Mouse (Mus musculus) brain, embryonic 18.5 days (tissue): Measurements from ENCODE around the gene Naif1.
"Not testable (repeated sequence)": the region's sequence is repeated elsewhere in the genome, so short reads cannot be mapped to it uniquely, and the experiment has no call there.

Source experiments
- DNase-seq: peaks from one replicate; pipeline ENCODE4 v3.0.0-alpha.2; 2012; ENCODE audit warnings: low read depth, low spot score

The Naif1 gene

GRCm38 (mm10) chr2:32455101-32455500 lies 4.8 kb downstream of the Naif1 start:
- DNase-seq, result no peak

- DNase-seq, result no peak
Observed at GRCm38 (mm10) chr2:32458300-32458699, 8.0 kb downstream of the Naif1 start.

GRCm38 (mm10) chr2:32459657-32460056 lies 9.4 kb downstream of the Naif1 start:
- DNase-seq, result no peak

- no peak for DNase-seq
Observed at GRCm38 (mm10) chr2:32463773-32464172, 13.5 kb downstream of the Naif1 start.

GRCm38 (mm10) chr2:32464212-32464891 lies 14.1 kb downstream of the Naif1 start:
- DNase-seq, result no peak

GRCm38 (mm10) chr2:32471001-32471680 lies 20.9 kb downstream of the Naif1 start:
- no peak for DNase-seq

- DNase-seq, result no peak
Observed at GRCm38 (mm10) chr2:32471681-32472061, 21.4 kb downstream of the Naif1 start.

- not testable (repeated sequence) for DNase-seq
Observed at GRCm38 (mm10) chr2:32475361-32475760, 25.1 kb downstream of the Naif1 start.

- DNase-seq, result no peak
Observed at GRCm38 (mm10) chr2:32482351-32482750, 32.1 kb downstream of the Naif1 start.

GRCm38 (mm10) chr2:32483179-32483875 lies 33.1 kb downstream of the Naif1 start:
- DNase-seq, result no peak

- no peak for DNase-seq
Observed at GRCm38 (mm10) chr2:32484933-32485332, 34.7 kb downstream of the Naif1 start.

- no peak for DNase-seq
Observed at GRCm38 (mm10) chr2:32485751-32486150, 35.5 kb downstream of the Naif1 start.

GRCm38 (mm10) chr2:32486155-32486554 lies 35.9 kb downstream of the Naif1 start:
- no peak for DNase-seq

- DNase-seq, result peak; percentile 54
Observed at GRCm38 (mm10) chr2:32487124-32487623, 36.9 kb downstream of the Naif1 start.

- peak; percentile 47 for DNase-seq
Observed at GRCm38 (mm10) chr2:32488679-32489078, 38.4 kb downstream of the Naif1 start.

GRCm38 (mm10) chr2:32490730-32491129 lies 40.5 kb downstream of the Naif1 start:
- not testable (repeated sequence) for DNase-seq

GRCm38 (mm10) chr2:32492661-32493060 lies 42.4 kb downstream of the Naif1 start:
- no peak for DNase-seq

GRCm38 (mm10) chr2:32493301-32493701 lies 43.0 kb downstream of the Naif1 start:
- DNase-seq, result no peak

GRCm38 (mm10) chr2:32494522-32494921 lies 44.3 kb downstream of the Naif1 start:
- DNase-seq, result no peak

GRCm38 (mm10) chr2:32495185-32495726 lies 45.0 kb downstream of the Naif1 start:
- no peak for DNase-seq

- no peak for DNase-seq
Observed at GRCm38 (mm10) chr2:32496190-32496589, 45.9 kb downstream of the Naif1 start.

GRCm38 (mm10) chr2:32499365-32499764 lies 49.1 kb downstream of the Naif1 start:
- no peak for DNase-seq
